Mouse (Mus musculus) spleen, adult 2 months (tissue): Measurements from ENCODE around the gene Dnph1.

Experiments
- CTCF ChIP-seq: fragments of 200-500 bp; IDR thresholded peaks from 2 replicates; pipeline ENCODE4 v1.5.1; 2011; ENCODE audit warnings: mild to moderate bottlenecking, inconsistent platforms; ENCODE audit not compliant: insufficient read depth, insufficient read length, insufficient replicate concordance; ENCODE audit errors: extremely low read depth
- POLR2A ChIP-seq: fragments of 200-500 bp; IDR thresholded peaks from 2 replicates; pipeline ENCODE4 v1.6.1; 2011; ENCODE audit warnings: low read depth, low read length, inconsistent platforms

GRCm38 (mm10) chr17:46483561-46484001, 12.9 kb upstream of the Dnph1 start:
- TF ChIP-seq CTCF: no peak
- TF ChIP-seq POLR2A: no peak
